Mouse (Mus musculus) left cerebral cortex, postnatal 4 days (tissue): ENCODE measurements around the gene Fryl. TPM values are rescaled to one million over a fixed set of nuclear protein-coding genes. Genes with fewer than 3 reads are reported as not detected.

Experiments
- DNase-seq: peaks from one replicate; pipeline ENCODE4 v3.0.0-alpha.2; 2022
- intact Hi-C: fragments of 180-260 bp; cut with DNase I; formaldehyde crosslinking; loops from one replicate; pipeline ENCODE4 v1.15.1; 2025
- total RNA-seq, 2 experiments: library from RNA; stranded (reverse); gene quantifications; 2 replicates each; pipeline ENCODE4 v1.2.3; 2021

Gene Fryl
- total RNA-seq, 2 experiments from 2014 or later, result 69.6 to 81.4 TPM

DNA sequence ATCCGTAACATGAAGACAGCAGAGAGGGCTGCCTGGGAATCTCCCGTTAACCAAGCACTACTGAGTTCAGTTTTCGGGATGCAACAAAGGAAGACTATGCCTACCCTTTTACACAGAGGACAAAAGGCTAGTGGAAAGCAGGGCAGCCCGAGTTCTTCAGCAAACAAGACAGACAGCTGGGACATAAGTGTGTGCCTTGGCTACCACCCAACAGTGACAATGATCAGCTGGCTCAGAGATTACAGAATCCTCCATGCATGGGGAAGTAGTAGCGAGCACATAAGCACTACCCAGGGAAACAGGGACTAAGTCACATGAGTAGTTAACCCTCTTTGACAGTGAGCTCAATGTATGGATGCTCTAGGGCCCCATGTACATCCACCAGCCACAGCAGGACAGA lies 126.5 kb downstream of the Fryl start:
- peak; percentile 58 for DNase-seq
- intact Hi-C loops, result loop anchor here (5.0 kb wide), 2 partner anchors 127 to 167 kb away; partner anchors contain the start of gene Fryl

DNA sequence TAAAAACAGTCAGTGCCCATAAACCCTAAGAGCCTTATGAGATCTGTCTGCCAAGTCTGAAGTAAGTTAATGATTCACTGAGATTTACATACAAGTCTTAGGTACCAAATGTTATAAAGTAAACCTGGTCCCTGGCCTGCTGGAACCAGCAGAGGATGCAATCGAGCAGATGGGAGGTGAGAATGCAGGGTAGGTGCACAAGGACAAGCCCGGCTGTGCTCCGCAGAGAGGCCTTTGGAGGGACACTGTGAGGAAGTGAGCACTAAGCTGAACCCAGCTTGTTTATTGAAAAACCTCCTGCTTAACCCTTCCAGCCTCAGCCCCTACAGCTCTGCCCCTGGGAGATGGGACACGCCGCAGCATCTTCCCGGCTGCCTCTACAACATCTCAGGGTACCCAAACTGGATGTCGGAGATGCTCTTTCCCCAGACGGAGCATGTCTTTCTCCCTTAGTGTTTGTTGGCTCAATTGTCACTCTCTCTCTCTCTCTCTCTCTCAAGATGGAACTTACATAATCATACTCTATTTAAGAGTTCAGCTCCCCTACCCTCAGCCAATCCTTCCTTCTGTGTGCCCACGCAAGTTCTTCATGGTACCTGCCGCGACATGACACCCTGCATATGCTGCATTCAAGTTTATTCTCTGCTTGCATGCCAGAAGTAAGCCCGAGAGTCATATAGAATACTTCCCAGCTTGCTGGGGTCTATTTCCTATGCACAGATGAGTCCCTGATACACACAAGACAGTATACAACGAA lies 136.3 kb downstream of the Fryl start:
- intact Hi-C loops, result no loop called here
- DNase-seq, result no peak

DNA sequence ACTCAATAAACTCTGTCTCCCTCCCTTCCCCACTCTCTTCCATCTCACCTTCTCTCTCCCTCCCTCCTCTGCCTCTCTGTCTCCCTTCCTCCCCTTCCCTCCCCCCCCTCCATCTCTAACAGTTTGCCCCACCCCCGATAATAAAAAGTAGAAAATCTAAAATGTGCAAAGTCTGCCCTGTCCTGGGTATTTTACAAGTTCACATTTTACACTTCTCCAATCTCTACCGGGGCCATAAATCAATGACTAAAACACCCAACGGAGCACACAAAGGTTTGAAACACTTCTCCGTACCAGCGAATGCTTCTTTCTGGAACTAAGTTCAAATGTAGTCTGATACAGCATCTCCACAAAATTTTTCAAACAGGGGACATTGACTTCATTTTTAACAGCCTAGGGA lies 136.9 kb downstream of the Fryl start:
- intact Hi-C loops, result no loop called here
- no peak for DNase-seq

DNA sequence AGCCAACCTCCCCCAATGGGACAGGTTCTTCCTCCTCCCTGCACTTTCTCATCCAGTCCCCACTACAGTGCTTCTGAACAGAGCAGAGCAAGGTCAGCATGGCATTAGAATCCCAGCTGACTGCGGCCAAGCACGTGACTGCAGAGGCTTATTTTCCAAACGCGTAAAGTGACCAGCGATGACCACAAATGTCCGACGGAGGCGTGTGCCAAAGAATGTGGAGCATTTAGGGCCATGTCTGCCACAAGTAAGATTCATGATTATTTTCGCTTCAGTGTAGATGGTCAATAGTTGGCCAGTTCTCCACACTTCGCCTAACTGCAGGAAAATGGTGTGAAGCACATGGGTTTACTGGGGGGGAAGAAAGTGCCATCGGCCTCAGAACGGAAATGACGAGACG lies 137.6 kb downstream of the Fryl start:
- intact Hi-C loops, result no loop called here
- DNase-seq, result no peak

DNA sequence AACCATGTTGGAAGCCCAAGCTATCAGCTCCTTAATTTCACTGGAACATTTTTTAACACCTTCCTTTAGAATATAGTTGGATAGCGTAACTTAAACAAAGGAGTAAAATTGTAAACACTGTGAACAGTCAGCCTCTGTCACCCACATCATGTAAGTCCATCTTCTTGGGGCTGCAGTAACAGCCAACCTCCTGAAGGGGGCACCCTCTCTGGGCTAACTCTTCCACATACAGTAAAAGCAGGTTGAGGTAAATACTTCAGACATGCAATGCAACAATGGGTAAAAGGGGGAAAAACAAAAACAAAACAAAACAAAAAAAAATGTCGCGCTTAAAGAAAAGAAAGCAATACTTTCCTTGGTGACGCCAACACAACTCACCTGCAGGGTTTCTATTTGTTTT lies 141.5 kb downstream of the Fryl start:
- no peak for DNase-seq
- intact Hi-C loops, result no loop called here

DNA sequence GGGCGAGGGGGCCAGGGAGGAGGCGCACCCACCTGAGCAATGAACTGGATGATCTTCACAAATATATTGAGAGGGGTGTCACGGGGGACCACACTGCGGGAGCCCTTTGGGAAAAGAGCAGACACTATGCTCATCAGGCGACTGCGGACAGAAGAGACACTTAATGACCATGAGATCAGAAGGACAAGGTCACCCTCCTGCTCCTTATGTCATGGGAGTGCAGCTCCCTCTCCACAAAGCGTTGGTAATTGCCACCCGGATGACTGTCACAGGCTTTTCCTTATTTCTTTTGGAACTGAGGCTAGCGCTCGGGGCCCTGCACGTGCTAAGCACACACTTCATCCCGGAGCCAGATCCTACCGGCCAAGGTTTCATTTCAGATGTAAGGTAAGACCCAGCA lies 144.1 kb downstream of the Fryl start:
- DNase-seq, result no peak
- intact Hi-C loops, result no loop called here

DNA sequence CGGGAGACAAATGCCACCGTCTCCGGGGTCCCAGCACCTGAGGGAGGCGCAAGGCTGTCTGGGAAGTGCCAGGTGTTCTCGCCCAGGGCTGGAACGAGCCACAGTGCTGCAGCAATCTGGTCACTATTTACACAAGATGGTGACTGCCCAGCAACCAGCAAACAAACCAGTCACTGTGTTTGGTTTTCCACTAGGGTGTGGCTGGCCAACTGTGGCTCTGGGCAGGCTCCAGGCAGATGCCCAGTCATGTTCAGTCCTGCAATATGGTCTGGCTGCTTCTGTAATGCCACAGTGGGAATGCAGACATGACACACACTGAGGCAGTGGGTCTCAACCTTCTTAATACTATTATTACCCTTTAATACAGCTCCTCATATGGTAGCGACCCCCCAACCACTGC lies 152.8 kb downstream of the Fryl start:
- intact Hi-C loops, result no loop called here
- no peak for DNase-seq

DNA sequence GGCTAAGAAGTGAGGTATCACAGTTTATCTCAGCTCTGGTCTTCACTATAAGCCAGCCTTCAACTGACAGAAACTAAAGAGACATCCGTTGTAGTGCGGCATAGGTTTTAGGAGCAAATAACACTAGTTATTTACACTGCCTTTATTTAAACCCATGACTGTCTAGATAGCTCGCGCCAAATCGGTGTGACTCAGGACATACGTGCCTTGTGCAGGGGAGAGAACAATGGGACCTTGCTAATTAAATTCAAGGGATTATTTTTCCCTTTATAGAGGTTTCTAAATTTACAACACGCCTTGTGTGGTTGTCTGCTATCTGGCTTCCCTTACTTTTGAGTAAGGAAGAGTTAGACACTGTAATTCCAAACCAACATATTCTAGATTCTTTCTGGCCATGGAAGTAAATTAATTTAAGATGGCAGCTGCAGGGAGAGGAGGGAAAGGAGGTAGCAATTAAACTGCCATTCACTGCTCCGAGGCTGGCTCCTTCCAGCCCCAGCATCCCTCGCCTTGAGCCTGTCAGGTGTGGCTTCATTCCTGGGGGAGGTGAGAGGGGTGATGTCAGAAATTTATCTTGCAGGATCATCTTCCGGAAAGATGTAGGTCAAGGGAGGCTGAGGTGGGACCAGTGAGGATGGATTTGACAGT lies 154.0 kb downstream of the Fryl start:
- DNase-seq, result no peak
- intact Hi-C loops, result no loop called here

DNA sequence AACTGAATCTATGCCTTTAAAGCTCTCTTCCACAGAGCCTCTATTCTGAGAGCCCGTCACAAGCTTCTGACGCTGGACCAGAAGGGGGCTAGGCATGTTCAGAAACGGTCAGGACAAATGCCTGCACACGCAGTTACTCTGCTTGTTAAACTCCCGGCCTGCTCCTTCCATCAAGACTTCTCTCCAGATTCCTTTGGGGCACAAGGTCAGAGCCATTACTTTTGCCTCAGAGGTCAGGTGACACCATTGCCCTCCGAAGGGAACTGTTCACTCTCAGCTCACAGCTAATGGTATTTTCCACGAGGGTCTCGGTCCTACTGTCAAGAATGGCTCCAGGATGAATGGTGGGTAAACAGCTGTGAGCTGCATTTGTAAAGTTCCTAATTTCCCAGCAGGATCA lies 164.2 kb downstream of the Fryl start:
- intact Hi-C loops, result no loop called here
- DNase-seq, result no peak

DNA sequence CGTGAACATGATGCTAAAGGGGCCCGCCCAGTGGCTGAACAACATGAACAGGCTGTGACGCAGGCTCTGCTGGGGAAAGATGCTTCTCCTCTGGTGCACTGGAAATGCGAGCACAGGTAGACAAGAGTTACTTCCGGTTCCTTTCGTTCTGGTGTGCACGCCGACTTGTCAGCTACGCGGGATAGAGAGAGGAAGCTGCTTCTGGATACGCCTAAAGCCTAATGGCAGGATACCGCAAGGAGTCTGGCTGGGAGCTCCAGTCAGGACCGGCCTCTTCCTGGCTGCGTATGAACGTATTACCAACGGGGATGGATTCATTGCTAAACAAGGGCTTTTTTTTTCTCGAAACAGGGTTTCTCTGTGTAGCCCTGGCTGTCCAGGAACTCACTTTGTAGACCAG lies 167.3 kb downstream of the Fryl start:
- DNase-seq, result no peak
- intact Hi-C loops, result no loop called here

DNA sequence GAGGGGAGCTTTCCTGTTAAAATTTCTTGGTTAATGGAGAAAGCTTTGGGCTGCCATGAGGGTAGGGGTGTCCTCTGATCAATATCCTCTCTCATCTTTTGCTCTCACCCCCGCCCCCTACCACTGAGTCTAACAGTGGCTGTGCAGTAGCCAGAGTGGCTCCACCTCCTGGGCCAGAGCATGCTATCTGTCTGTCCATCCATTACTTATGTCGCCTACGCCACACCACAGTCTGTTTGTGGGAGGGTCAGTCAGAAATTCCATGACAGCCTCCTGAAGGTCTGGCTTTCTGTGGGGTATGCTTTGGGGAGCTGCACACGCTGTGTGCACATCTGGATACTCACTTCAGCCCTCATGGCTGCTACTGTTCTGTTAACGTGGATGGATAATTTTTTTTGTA lies 174.9 kb downstream of the Fryl start:
- intact Hi-C loops, result no loop called here
- no peak for DNase-seq

DNA sequence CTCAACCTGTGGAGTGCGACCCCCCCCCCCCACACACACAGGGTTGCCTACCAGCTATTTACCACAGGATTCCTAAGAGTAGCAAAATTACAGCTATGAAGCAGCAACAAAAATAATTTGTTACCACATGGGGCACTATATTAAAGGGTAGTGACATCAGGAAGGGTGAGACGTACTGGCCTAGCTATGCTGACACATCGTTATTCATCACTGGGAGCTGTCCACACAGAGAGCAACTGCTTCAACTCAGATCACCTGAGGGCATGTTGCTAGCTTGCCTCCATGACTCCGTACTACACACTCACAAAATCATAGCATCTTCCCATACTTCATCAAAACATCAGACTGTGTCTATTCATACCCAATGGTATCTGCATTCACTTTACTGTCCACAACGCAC lies 176.6 kb downstream of the Fryl start:
- intact Hi-C loops, result no loop called here
- no peak for DNase-seq

DNA sequence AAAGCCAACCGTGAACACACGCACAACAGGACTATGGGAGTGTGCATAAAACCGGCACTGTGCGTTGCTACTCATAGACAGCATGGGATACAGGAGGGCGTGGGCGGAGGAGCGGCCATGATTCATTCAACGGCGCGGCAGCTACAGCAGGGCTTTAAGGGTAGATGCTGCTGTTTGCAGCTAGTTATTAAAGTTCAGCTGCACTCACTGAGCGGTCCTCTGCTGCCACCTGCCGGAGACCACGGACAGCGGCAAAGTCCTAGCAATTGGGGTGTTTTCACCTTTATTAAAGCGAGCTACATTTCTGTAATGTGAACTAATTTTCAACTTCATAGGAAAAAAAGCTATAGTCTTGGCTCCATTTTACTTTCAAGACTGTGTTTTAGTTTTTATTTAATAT lies 185.1 kb downstream of the Fryl start:
- intact Hi-C loops, result loop anchor here (5.0 kb wide), 2 partner anchors 89 to 311 kb away; no protein-coding TSS in a partner anchor
- DNase-seq, result peak; percentile 83

DNA sequence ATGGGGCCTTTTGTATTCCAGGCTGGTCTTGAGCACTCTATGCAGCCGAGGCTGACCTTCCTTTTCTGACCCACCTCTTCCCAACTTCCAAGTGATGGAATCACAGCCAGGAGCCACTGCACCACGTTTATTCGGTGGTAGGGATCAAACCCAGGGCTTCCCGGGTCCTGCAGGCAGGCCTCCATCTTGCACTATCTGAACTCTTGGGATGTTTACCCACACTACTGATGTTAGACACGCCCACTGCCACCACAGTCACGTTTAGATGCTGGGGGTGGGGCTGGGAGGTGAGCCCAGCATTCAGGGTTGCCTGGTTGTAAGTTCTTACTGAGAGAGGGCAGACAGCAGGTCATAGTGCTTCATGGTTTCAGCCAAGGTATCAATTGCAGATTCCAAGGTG lies 189.5 kb downstream of the Fryl start:
- intact Hi-C loops, result no loop called here
- DNase-seq, result no peak

DNA sequence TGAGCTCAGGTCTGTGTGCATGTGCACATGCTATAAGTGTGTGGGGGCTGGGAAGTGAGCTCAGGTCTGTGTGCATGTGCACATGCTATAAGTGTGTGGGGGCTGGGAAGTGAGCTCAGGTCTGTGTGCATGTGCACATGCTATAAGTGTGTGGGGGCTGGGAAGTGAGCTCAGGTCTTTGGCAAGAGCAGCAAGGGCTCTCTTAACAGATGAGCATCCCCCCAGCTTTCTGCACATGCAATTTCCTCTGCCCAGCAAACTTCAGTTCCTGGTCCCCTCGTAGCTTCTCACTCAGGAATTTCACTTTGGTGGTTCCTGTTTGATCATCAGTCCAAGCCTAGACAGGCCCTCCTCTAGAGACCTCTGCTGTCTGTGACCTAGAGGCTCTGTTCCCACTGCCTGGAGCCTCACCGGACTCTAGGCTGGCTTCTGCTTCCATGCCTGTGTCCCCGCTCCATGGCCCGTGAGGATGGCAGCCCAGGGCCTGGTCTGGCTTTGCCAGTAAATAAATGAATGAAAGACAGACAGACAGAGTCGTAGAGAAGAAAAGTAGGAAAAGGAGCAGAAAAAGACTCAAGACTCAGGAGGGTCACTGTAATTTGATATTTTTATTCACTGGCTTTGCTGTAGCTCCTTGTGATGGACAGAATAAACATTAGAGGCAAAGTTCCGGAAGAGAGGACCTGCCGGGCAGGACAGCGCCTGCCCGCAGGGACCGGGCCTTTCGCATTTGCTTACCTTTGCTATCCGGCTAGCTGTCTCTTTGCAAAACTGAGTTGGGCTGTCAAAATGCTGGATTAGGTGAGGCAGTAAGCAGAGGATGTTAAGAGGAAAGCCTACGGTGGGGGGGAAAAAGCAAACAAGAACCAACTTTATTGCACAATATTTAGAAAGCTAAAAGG lies 192.4 kb downstream of the Fryl start:
- intact Hi-C loops, result loop anchor here (5.0 kb wide), 1 partner anchor 77 kb away; no protein-coding TSS in a partner anchor

DNA sequence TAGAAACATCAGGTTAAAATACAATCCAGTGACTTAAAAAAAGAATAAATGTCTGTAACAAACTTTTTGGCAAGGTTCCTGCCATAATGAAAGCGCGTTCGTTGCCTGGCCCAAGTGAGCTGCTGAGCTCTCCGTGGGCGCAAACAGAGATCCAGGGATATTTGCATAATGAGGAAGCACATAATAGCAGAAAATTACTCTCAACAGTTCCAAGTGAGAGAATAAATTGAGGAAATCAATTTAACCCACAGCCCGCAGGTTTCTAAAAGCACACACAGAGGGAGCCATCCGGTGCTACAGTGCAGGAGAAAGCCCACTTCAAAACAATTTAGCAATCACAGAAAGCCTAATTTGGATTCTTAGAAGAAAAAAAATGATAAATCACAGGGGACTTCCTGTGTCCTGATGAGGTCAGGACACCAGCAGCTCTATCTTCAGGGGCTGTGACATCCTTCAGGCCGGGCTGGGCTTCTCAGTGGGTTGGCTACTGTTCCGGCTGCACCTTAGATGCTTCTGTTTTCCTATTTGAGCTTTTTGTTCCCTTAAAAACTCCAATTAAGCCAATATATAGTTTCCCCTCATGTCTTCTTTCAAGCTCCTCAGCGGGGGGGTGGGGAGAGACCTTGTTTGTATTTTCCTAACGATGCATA lies 194.8 kb downstream of the Fryl start:
- intact Hi-C loops, result loop anchor here (5.0 kb wide), 1 partner anchor 74 kb away; no protein-coding TSS in a partner anchor
- no peak for DNase-seq

More for the DNA sequence above, 192.4 kb downstream of the Fryl start:
- no peak for DNase-seq

DNA sequence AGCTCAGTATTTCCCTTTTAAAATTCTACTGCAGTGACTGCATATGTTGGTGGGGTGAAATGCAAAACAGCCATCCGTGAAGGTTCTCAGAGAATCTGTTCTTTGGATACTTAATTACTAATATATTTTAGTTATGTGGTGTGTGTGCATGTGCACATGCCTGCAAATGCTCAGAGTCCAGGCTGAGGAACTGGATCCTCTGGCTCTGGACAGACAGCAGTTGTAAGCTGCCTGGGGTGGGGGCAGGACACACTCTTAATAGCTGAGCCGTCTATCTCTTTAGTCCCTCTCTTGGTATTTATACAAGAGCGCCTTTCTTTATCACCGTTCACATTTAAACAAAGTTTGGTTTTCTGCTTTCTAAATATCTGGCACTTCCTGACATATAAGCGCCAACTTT lies 199.5 kb downstream of the Fryl start:
- DNase-seq, result no peak
- intact Hi-C loops, result no loop called here

DNA sequence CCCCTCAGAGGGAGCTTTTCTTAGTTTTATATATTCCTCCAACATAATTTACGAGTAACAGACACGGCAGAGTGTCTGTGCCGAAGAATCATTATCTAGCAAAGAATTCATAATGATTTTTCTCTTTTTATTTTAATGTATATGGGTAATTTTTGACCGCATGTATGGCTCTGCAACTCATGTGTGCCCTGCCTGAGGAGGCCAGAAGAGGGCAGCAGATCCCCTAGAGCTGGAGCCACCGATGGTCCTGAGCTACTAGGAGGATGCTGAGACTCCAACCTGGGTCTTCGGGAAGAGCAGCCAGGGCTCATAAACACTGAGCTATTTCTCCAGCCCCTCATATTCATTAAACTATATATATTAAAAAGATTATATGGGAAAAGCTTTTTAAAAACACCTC lies 200.0 kb downstream of the Fryl start:
- no peak for DNase-seq
- intact Hi-C loops, result no loop called here

DNA sequence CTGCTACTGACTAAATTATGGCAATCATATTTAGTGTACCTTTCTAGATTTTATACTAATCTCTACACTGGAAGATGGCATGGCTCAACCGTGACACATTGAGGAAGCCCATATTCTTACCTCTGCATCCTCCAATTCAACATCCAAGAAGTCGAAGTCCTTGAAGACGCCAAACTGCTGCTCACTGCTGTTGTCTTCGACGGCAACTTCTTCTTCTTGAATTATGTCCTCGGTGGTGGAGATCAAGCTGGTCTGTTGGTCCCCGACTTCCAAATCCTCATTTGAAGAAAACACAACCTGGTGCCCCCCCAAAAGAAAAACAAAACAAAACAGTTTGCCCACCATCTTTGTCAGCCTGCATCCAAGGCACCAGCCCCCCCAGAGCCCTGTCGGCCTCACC lies 202.5 kb downstream of the Fryl start:
- DNase-seq, result no peak
- intact Hi-C loops, result no loop called here

DNA sequence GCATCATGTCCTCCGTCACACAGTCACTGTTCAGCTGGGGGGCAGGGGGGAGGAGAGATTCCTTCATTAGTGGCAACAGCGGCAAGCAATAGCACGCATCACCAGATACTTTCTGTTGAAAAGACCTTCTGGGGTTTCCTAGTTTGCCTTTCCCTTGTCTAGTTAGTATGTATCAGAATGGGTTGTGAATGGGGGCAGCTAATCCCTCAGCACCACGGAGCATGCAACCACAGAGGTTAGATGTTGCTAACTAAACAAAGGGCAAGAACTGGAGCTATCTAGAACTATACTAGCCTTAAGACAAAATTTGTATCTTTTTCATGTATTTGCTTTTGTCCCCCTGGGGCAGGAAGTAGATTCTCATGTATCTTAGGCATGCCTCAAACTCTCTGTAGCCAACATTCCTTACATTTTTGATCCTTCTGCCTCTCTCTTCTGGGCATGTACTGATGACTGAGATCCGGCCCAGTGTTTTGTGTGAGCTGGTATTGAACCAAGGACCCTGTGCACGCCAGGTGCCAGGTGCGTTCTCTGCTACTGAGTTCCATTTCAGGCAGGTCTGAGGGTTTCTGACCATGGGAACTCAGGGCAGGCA lies 208.7 kb downstream of the Fryl start:
- intact Hi-C loops, result no loop called here

More for the DNA sequence above, 208.7 kb downstream of the Fryl start:
- DNase-seq, result no peak
